Mouse (Mus musculus) lung, postnatal 0 days (tissue): ENCODE data around the gene Neurod1.

Source experiments
- CTCF ChIP-seq: IDR thresholded peaks from 2 replicates; pipeline ENCODE4 v1.5.1; 2016; ENCODE audit warnings: antibody characterized with exemption, mild to moderate bottlenecking
- EP300 ChIP-seq: IDR thresholded peaks from 2 replicates; pipeline ENCODE4 v1.6.1; 2016; ENCODE audit warnings: antibody characterized with exemption, mild to moderate bottlenecking, control low read depth

GRCm38 (mm10) chr2:79460107-79460506 lies 3.6 kb upstream of the Neurod1 start:
- TF ChIP-seq CTCF (no peak), EP300 (no peak)
